Mouse (Mus musculus) cerebellum, postnatal 36 days (tissue): ENCODE measurements around the gene Veph1.

Experiments used
- DNase-seq, 2 experiments: peaks; one replicate each; pipeline ENCODE4 v3.0.0; 2021 to 2022; ENCODE audit warnings: mixed read lengths in 2 of 2

The Veph1 gene

DNA sequence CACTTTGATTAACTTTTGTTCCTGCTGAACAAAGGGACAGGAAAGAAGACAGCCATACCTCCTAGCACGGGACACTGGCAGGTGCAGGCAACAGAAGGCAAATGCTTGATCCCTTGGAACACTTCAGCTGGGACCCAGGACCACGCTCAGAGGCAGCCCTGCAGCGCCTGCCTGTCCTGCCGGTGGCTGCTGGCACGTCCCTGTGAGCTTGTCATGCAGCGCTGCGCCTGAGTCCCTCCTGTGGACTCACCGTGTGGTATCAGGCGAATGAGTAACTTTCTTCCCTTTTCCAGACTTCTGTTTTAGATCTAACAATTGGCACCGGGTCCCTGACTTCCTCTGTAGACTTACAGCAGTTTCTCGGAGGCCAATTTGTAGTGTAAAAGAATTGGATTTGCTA lies at the start of gene Veph1:
Veph1 (minus strand) TSS at position 293 of the 400 bp plus-strand sequence.
- peak in 1 of 2 experiments; percentile 3 for DNase-seq

DNA sequence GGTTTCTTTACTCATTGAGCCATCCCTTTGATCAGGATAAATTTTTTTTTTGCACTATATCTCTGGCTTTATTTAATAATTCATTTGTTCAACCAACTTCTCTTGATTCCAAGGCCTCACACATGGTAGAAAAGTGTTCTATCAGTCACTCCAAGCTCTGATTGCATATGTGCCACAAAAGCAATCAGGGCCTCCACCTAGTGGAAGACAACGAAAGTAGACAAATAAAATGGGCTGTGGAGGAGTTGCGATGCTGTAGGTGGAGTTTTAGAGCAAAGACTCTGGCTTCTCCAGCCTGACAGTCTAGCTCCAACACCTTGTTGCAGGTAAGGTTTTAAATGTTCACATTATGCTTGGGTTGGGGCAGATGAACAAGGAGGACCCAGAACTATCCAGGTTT lies 44.1 kb upstream of the Veph1 start:
- DNase-seq: no peak

DNA sequence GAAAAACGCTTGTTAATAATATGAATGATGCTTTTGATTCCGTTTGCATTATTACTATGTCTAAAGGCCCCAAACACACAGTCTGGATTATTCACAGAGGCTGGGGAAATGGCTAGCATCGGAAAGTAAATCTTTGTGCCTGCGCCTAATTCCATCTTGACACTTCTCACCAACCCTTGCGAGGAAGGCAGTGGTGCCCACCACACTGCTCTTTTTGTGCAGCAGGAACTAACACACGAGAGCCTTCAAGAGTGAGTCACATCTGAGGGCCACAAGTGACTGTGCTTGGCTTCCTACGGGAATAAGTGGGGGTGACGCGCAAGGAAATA lies 35.7 kb upstream of the Veph1 start:
- DNase-seq: no peak

- peak; percentile 34 to 37 for DNase-seq
Measured at GRCm38 (mm10) chr3:66331592-66332400, 35.2 kb upstream of the Veph1 start.

DNA sequence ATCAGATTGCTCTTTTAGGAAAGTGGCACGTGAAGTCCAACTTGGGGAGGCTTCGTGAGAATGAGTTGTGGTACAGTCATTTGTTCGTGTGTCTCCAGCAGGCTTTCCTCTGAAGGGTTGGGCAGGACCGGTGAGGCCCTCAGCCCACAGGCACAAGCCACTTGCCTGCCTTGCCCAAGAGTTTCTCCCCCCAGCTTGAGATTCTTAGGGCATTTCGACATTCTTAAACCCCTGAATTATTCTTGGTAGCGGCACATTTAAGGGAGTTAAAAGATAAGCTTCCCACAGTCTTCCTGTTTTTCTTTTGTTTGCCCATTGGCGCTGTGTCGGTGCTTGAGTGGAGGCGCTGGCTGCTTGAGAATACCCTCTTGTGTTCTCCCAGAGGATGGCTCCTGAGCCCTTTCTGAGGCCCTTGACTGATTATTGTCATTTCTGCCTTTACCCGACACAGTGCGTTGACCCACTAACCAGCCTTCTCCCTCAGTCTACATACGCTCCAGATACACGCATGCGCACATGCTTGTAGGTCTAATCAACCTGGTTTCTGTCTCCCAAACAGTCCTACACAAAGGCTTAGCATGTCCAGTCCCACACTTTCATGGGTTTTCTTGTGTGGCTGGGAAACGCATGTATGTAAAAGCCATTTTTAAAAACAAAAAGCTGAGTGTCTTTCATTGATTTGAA lies 34.4 kb upstream of the Veph1 start:
- DNase-seq: no peak

DNA sequence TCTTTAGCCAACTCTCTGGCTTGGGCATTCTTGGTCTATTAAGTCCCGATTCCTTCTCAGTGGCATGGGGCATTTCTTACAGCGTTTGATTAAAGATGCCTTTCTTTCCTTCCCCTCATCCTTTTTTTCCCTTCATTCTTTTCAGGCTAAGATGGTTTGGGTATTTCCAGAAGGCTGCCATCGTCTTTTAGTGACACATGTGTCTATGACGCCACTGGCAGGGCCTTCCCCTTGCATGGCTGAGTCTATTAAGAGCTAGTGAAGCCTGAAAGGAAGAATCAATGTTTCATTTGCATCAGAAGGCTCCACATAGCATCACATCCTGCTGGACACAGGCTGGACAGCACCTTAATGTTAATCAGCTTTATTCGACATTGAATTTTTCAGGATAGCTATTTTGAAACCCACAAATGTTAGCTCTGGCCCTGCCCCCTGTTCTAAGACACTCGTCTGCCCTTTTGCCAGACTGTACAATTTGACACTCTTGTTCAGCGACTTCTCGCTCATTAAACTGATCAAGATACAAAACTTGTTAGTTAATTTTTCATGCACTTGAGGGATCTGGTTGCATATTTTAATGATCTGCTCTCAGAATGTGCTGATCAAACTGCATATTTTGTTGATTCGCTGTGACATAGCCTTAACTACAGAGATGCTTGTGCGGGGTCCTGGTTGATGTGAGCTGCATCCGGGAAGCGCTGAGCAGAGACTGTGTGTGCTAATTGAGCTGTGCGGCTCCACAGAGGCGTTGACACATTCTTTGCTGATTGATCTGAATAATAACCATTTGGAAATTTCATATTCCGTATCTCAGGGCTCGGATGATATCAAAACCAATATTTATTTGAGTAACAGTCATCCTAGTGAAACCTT lies 29.6 kb upstream of the Veph1 start:
- no peak for DNase-seq

DNA sequence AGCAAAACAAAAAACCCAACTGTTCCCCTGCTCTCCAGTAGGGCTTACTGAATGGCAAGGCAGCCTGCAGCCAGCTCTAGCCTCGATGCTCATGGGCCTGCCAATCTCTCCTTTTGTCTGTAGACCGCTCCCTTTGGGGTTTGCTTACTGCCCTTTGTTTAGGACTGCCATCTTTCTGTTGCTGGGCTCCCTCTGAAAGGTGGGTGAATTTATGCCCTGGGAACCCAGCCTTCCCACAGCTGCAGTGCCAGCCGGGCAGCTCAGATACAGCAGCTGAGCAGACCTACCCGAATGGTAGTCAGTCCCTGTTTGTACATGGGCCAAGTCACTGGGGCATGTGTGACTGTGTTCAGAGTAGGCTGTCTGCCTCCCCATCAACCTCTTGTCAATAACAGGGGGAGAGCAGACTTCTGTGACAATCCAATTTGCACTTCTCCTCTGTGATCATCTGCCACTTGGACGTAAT lies 28.9 kb upstream of the Veph1 start:
- DNase-seq: no peak

- DNase-seq: no peak
Measured at GRCm38 (mm10) chr3:66314793-66315715, 18.4 kb upstream of the Veph1 start.

GRCm38 (mm10) chr3:66310586-66310985 lies 13.9 kb upstream of the Veph1 start:
- no peak for DNase-seq

GRCm38 (mm10) chr3:66309531-66309930 lies 12.9 kb upstream of the Veph1 start:
- no peak for DNase-seq

GRCm38 (mm10) chr3:66295236-66295635 lies 1.4 kb downstream of the Veph1 start:
- DNase-seq: no peak

- DNase-seq: no peak
Measured at GRCm38 (mm10) chr3:66294729-66295128, 1.9 kb downstream of the Veph1 start.

DNA sequence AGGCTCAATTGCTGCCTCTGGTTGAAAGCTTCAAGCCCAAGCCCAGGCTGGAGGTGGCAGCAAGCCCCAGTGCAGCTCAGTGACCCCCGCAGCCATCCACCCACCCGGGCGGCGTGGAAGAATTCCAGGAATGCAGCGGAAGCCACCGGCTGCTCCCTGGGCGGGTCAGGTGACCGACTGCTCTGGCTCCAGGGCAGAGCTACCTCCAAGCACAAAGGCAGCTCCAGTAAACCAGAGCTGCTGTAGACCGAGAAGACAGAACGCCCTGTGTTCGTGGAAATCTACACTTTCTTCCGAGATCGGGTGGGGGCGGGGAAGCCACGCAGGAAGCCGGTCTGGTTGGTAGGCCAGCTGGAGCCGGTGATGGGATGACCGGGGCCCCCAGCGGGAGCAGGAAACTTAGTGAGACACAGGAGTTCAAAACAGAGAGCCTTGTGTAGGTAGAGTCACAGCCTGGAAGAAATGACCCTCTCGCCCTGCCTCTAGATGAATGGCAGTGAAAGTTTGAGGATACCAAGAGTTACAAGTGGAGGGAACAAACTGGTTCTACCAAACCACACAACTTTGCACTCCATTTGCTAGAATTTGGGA lies 4.2 kb downstream of the Veph1 start:
- peak; percentile 5 to 6 for DNase-seq

GRCm38 (mm10) chr3:66263270-66263669 lies 33.4 kb downstream of the Veph1 start:
- DNase-seq: no peak

- no peak for DNase-seq
Measured at GRCm38 (mm10) chr3:66262319-66262718, 34.3 kb downstream of the Veph1 start.

DNA sequence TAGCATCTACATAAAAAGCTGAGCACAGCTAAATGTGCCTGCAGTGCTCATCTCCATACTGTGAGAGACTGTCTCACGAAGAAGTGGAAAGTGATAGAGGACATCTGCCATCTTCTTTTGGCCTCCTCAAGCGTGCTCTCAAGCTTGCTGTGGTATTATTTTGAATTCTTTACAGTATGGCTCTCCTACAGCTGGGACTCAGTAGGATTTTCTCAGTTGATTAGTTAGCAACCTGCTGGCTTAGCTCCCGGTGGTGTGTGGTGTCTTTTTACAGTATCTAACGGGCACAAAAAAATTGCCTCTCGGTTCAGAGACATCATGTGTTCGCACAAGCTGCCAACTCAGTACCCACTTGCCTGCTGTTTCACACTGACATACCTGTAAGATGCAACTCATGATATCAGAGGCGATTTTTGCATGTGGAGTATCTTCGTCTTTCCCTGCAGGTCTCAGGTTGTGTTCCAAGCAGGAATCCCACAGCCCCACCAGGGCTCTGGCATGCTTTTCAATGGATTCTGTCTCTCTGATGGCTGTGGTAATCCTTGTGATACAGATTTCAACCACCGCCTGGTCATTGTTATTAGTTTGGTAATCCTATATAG lies 42.0 kb downstream of the Veph1 start:
- peak; percentile 20 to 34 for DNase-seq

DNA sequence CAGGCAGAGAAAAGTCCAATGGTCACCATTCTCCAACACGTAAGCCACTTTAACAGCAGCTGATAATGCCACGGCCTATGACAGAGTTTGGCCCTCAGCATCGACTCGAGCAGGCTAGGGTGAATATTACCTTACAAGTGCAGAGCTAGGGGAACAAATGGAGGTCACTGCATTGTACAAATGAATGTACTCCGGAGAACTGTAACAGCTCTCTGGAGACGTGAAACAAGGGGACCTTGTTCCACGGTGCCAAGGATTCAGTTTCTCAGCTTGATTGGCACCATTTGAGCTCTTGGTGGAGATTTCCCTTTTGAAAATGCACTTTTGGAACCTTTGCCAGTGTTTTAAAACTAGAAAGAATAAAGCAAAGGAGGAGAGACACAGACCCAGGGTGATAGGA lies 44.8 kb downstream of the Veph1 start:
- DNase-seq: no peak

DNA sequence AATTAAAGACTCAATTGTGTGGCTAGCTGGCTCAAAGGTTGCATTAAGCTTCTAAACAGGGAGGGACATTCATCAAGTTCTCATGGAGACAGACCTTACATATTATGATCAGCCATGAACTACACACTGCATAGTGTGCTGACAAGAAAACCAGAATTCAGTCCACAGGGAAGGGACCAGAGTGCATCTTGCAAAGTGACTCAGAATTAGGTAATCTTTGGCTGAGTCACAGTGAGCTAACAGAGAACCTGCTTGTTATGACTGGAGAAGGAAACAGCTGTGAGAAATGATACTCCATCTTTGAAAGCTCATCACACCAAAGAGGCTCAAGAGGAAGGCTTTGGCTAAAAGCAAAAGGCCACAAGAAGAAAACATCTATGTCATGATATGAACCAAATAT lies 56.2 kb downstream of the Veph1 start:
- DNase-seq: no peak

DNA sequence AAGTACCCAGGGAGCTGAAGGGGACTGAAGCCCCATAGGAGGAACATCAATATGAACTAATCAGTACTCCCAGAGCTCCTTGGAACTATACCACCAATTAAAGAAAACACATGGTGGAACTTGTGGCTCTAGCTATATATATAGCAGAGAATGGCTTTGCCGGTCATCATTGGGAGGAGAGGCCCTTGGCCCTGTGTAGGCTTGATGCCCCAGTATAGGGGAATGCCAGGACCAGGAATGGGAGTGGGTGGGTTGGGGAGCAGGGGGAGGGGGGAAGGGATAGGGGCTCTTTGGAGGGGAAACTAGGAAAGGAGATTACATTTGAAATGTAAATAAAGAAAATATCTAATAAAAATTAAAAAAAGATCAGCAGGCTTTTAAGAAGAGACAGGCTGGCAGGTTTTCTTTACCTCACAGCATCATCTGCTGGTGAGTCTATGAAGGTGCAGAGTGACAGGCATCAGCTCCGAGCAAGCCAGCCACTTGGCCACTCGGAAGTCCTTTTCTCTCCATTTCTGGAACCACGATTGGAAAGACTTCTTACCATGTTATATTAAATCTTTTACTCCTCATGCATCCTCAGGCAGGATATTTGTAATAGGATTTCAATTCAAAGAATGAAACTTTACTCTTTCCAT lies 60.3 kb downstream of the Veph1 start:
- DNase-seq: peak in 1 of 2 experiments; percentile 8

GRCm38 (mm10) chr3:66224931-66225537 lies 71.6 kb downstream of the Veph1 start:
- no peak for DNase-seq
